Mouse (Mus musculus) hindbrain, embryonic 15.5 days (tissue): ENCODE measurements around the gene Stpg4. TPM values are rescaled to one million over a fixed set of nuclear protein-coding genes. Genes with fewer than 3 reads are reported as not detected.

Experiments
- ATAC-seq: fragments of 200-750 bp; cut with Nextera tagmentation; 2 replicates; pipeline ENCODE4 v1.8.0; 2017; ENCODE audit warnings: low read depth, moderate number of reproducible peaks, moderate TSS enrichment; ENCODE audit not compliant: low FRiP score
- H3K27ac ChIP-seq: fragments of 300-500 bp; sonication (generic); replicated peaks from 2 replicates; pipeline ENCODE4 v1.5.1; 2015; ENCODE audit warnings: mild to moderate bottlenecking, inconsistent platforms
- H3K27me3 ChIP-seq: fragments of 300-500 bp; sonication (generic); 2 replicates; pipeline ENCODE4 v1.6.1; 2015; ENCODE audit warnings: control low read depth, inconsistent platforms
- H3K36me3 ChIP-seq: fragments of 300-500 bp; sonication (generic); 2 replicates; pipeline ENCODE4 v1.6.1; 2015; ENCODE audit warnings: control low read depth, inconsistent platforms
- H3K4me1 ChIP-seq: fragments of 300-500 bp; sonication (generic); replicated peaks from 2 replicates; pipeline ENCODE4 v1.6.1; 2015; ENCODE audit warnings: control low read depth, inconsistent platforms
- H3K4me2 ChIP-seq: fragments of 300-500 bp; sonication (generic); 2 replicates; pipeline ENCODE4 v1.6.1; 2015; ENCODE audit warnings: moderate library complexity, mild to moderate bottlenecking, inconsistent platforms
- H3K4me3 ChIP-seq: fragments of 300-500 bp; sonication (generic); 2 replicates; pipeline ENCODE4 v1.5.1; 2015; ENCODE audit warnings: mild to moderate bottlenecking, inconsistent platforms
- H3K9ac ChIP-seq: fragments of 300-500 bp; sonication (generic); 2 replicates; pipeline ENCODE4 v1.6.1; 2015; ENCODE audit warnings: inconsistent platforms
- H3K9me3 ChIP-seq: fragments of 300-500 bp; sonication (generic); 2 replicates; pipeline ENCODE4 v1.6.1; 2016; ENCODE audit warnings: control low read depth, inconsistent platforms
- WGBS: fragments of 180-500 bp; shearing (Covaris S2); methylation state at CpG from one replicate; pipeline ENCODE4 v1.1.7; 2015; 5-methylcytosine and 5-hydroxymethylcytosine counted together
- polyA plus RNA-seq: library from polyadenylated mRNA; unstranded; fragments of >200 nt; fragmentation: Nextera tagmentation; extraction: Ambion mirVana; gene quantifications from 2 replicates; pipeline ENCODE4 v1.2.1, GENCODE M21; 2015

Gene Stpg4
- polyA plus RNA-seq, 1 experiment from 2014 or later = not detected

DNA sequence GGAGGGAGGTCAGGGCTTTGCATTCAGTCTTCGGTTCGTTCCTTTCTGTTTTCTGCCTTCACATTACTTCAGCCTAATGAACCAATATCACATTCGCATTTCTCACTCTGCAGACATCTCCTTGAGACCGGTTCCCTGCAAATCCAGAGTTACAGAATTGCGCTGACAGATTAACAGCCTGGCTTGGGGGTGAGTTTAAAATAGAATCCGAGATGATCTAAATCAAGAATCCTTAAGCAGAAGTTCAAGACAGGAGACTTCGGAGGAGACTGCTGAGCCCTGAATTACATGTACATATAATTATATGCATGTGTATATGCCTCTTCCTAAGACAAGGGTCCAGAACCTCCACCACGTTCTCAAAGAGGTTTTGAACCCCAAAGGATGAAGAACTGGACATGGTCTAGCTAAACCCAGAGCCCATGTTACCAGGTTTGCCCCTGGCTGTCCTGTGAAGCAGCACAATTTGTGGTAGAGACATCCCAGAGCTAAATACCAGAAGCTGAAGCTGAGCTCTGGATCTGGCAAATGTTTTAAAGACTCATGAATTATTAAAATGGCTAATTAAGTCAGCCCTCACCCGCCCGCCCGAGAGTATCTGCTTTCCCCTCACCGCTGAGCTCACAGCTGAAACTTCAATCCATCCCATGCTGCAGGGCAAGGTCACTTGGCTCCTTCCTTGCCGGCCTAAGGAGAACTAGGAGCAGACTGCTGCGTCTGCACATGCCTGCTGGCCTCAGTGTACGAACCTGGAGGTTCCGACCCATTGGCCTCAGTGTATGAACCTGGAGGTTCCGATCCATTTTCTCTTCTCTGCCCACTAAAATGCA lies 33.3 kb upstream of the Stpg4 start:
- no peaks in the 10 kb centered on the region for H3K9me3 ChIP-seq
- H3K27me3 ChIP-seq = no peaks in the 10 kb centered on the region
- no peak for ATAC-seq
- no peaks in the 10 kb centered on the region for H3K36me3 ChIP-seq
- H3K4me2 ChIP-seq = peak overlapping the region; percentile 31
- H3K4me1 ChIP-seq = peaks cover 41% of the 10 kb centered on the region
- 0 out of 2 replicates have a peak overlapping the region, but pooled peaks have one; percentile 26 for H3K9ac ChIP-seq
- 18% methylated on average over 17 of the region's 17 CpGs for whole genome bisulfite sequencing
- peak overlapping the region; percentile 67 for H3K27ac ChIP-seq
- no peak overlapping the region for H3K4me3 ChIP-seq

- Histone ChIP-seq H3K9ac (peak overlapping the region; percentile 26; the same call in 1 of the 2 replicates), H3K4me1 (peaks cover 41% of the 10 kb centered on the region), H3K4me2 (peak overlapping the region; percentile 31), H3K9me3 (no peaks in the 10 kb centered on the region), H3K27me3 (no peaks in the 10 kb centered on the region), H3K27ac (peak overlapping the region; percentile 67), H3K4me3 (no peak overlapping the region), H3K36me3 (no peaks in the 10 kb centered on the region)
- whole genome bisulfite sequencing = 13% methylated on average over 14 of the region's 14 CpGs
- ATAC-seq = peak; percentile 25
These were observed 32.5 kb upstream of the Stpg4 start for GRCm38 (mm10) chr17:87459750-87460668.

DNA sequence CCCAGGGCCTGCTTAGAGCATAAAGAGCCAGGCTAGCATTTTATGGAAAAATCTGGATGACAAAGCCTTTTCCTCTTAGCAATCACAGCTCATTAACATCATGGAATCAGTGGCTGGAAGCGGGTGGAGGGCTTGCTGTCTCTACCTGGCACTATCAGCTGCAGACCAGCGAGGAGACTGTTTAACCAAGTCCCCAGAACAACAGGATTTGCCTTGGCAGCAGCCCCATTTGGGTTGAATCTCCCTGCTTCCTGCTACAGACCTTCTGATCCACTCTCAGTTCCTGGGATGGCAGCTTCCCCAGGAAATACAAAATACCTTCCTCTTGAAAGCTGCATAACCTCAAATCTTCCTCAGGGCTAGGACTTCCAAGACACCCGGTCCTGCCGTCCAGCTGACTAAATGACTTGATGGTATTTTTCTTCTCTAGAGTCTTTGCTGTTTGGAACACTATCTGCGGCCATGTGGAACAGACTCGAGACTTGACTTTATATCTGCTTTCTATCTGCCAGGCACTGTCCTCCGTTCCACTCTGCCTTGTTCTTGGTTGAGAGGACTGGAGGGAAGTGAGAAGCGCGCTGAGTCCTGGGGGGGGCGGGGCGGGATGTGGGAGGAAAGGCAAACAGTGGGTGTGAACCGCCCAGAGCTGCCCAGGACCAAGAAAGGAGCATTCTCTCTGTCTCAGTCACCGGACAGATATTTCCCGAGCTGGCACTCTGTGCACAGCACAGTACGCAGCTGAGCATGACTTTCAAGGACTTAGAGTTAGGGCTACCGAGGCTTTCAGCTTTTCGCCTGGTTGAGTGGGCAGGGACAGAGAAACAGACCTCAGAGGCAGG lies 31.6 kb upstream of the Stpg4 start:
- peak; percentile 52 for ATAC-seq
- 8% methylated on average over 13 of the region's 17 CpGs for WGBS

GRCm38 (mm10) chr17:87457961-87458360 lies 30.4 kb upstream of the Stpg4 start:
- H3K36me3 ChIP-seq = no peaks in the 10 kb centered on the region
- 31% methylated on average over 7 of the region's 7 CpGs for WGBS
- no peak overlapping the region for H3K4me3 ChIP-seq
- H3K9ac ChIP-seq = no peak overlapping the region
- no peak overlapping the region for H3K27ac ChIP-seq
- no peak overlapping the region for H3K4me2 ChIP-seq
- H3K4me1 ChIP-seq = peaks cover 41% of the 10 kb centered on the region
- H3K9me3 ChIP-seq = no peaks in the 10 kb centered on the region
- no peak for ATAC-seq
- no peaks in the 10 kb centered on the region for H3K27me3 ChIP-seq

More for the DNA sequence above, 31.6 kb upstream of the Stpg4 start:
- no peaks in the 10 kb centered on the region for H3K9me3 ChIP-seq
- H3K27ac ChIP-seq = peak overlapping the region; percentile 67
- H3K4me2 ChIP-seq = peak overlapping the region; percentile 31
- 0 out of 2 replicates have a peak overlapping the region, but pooled peaks have one; percentile 26 for H3K9ac ChIP-seq
- no peak overlapping the region for H3K4me3 ChIP-seq
- no peaks in the 10 kb centered on the region for H3K27me3 ChIP-seq
- peaks cover 41% of the 10 kb centered on the region for H3K4me1 ChIP-seq
- H3K36me3 ChIP-seq = no peaks in the 10 kb centered on the region

GRCm38 (mm10) chr17:87454121-87454520 lies 26.6 kb upstream of the Stpg4 start:
- no peak overlapping the region for H3K9ac ChIP-seq

GRCm38 (mm10) chr17:87453336-87453735 lies 25.8 kb upstream of the Stpg4 start:
- no peaks in the 10 kb centered on the region for H3K9me3 ChIP-seq
- 83% methylated on average over 7 of the region's 7 CpGs for WGBS

More at GRCm38 (mm10) chr17:87454121-87454520, 26.6 kb upstream of the Stpg4 start:
- Histone ChIP-seq H3K9me3 (no peaks in the 10 kb centered on the region), H3K27me3 (no peaks in the 10 kb centered on the region), H3K27ac (no peak overlapping the region), H3K36me3 (no peaks in the 10 kb centered on the region), H3K4me1 (peaks cover 17% of the 10 kb centered on the region), H3K4me3 (no peak overlapping the region), H3K4me2 (no peak overlapping the region)
- ATAC-seq = no peak
- 94% methylated on average over 3 of the region's 3 CpGs for WGBS

GRCm38 (mm10) chr17:87448881-87449280 lies 21.3 kb upstream of the Stpg4 start:
- Histone ChIP-seq H3K4me3 (no peak overlapping the region), H3K4me2 (no peak overlapping the region), H3K9ac (no peak overlapping the region), H3K9me3 (no peaks in the 10 kb centered on the region), H3K27ac (no peak overlapping the region), H3K27me3 (no peaks in the 10 kb centered on the region), H3K36me3 (no peaks in the 10 kb centered on the region), H3K4me1 (peaks cover 19% of the 10 kb centered on the region)
- 88% methylated on average over 8 of the region's 8 CpGs for whole genome bisulfite sequencing
- no peak for ATAC-seq

More at GRCm38 (mm10) chr17:87453336-87453735, 25.8 kb upstream of the Stpg4 start:
- H3K27ac ChIP-seq = no peak overlapping the region
- no peaks in the 10 kb centered on the region for H3K36me3 ChIP-seq
- H3K4me3 ChIP-seq = no peak overlapping the region
- no peak overlapping the region for H3K4me2 ChIP-seq
- ATAC-seq = no peak
- peaks cover 9% of the 10 kb centered on the region for H3K4me1 ChIP-seq
- no peaks in the 10 kb centered on the region for H3K27me3 ChIP-seq
- no peak overlapping the region for H3K9ac ChIP-seq

- no peaks in the 10 kb centered on the region for H3K36me3 ChIP-seq
- H3K4me2 ChIP-seq = no peak overlapping the region
- H3K9ac ChIP-seq = no peak overlapping the region
- peak overlapping the region; percentile 99 for H3K27ac ChIP-seq
- ATAC-seq = no peak
- 81% methylated on average over 9 of the region's 9 CpGs for WGBS
- H3K9me3 ChIP-seq = no peaks in the 10 kb centered on the region
- H3K4me1 ChIP-seq = peaks cover 24% of the 10 kb centered on the region
- H3K4me3 ChIP-seq = no peak overlapping the region
- H3K27me3 ChIP-seq = no peaks in the 10 kb centered on the region
These were observed 20.8 kb upstream of the Stpg4 start for GRCm38 (mm10) chr17:87448339-87448738.

GRCm38 (mm10) chr17:87447612-87448200 lies 20.2 kb upstream of the Stpg4 start:
- ATAC-seq = no peak
- WGBS = 34% methylated on average over 12 of the region's 12 CpGs
- H3K27me3 ChIP-seq = no peaks in the 10 kb centered on the region

GRCm38 (mm10) chr17:87446767-87447611 lies 19.4 kb upstream of the Stpg4 start, which contains the start of gene Calm2:
Gene Calm2, minus strand, starts transcription at chr17:87446935.
- peaks cover 36% of the 10 kb centered on the region for H3K4me1 ChIP-seq
- peak within 1 kb of the TSS; percentile 69 for H3K4me2 ChIP-seq
- H3K9ac ChIP-seq = peak within 1 kb of the TSS; percentile 100
- peak within 1 kb of the TSS; percentile 94 for H3K4me3 ChIP-seq
- no peaks in the 10 kb centered on the region for H3K27me3 ChIP-seq
- H3K27ac ChIP-seq = peak within 1 kb of the TSS; percentile 99
- no peaks in the 10 kb centered on the region for H3K36me3 ChIP-seq
- under 1% methylated on average over 67 of the region's 69 CpGs for WGBS
- no peaks in the 10 kb centered on the region for H3K9me3 ChIP-seq
- ATAC-seq = peak; percentile 93

More at GRCm38 (mm10) chr17:87447612-87448200, 20.2 kb upstream of the Stpg4 start:
- H3K27ac ChIP-seq = peak overlapping the region; percentile 99
- H3K9ac ChIP-seq = peak overlapping the region; percentile 64
- H3K4me1 ChIP-seq = peaks cover 31% of the 10 kb centered on the region
- H3K36me3 ChIP-seq = no peaks in the 10 kb centered on the region
- H3K4me3 ChIP-seq = peak overlapping the region; percentile 94
- H3K9me3 ChIP-seq = no peaks in the 10 kb centered on the region
- H3K4me2 ChIP-seq = peak overlapping the region; percentile 69
